Mouse (Mus musculus) adrenal gland, postnatal 36 days (tissue): ENCODE measurements around the gene B3gat1. TPM values are rescaled to one million over a fixed set of nuclear protein-coding genes. Genes with fewer than 3 reads are reported as not detected.

Experiments
- DNase-seq, 2 experiments: peaks; one replicate each; pipeline ENCODE4 v3.0.0; 2021; ENCODE audit warnings: mixed read lengths in 1 of 2
- total RNA-seq, 2 experiments: library from RNA; stranded (reverse); gene quantifications; 2 replicates each; pipeline ENCODE4 v1.2.3; 2021

The B3gat1 gene
- total RNA-seq, 2 experiments from 2014 or later = 0.69 to 0.73 TPM

DNA sequence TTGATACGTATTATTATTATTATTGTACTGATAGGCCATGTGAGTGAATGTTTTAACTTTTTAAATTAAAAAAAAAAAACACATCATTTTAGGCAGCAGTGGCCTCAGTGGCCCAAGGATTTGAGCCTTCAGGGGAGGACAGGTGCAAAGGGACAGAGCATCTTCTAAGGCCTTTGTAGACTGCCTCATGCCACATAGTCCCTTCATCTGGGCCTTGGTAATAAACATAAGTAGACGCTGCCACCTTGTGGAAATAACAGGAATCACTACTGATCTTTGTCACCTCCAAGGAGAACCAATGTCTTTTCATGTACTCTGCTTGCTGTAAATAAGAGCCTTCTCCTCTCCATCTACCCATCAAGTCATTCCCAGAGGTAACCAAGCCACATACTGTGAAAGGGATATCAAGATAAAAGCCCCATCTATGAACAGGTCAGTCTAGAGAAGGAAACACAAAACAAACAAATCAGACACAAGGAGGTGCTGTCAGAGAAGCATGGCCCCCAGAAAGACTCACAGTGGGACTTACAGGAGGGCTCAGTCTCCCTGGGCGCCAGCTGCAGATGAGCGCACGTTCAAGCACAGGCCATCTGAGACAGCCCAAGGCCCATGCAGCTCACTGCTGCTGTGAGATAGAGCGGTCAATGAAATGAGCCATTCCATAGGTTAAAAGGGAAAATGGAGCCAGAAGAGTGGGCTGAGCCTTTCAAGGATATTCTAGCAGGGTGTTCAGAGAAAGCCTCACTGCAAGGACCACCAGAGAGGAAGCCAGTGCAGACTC is 42.8 kb downstream of the B3gat1 start:
- peak in 1 of 2 experiments; percentile 53 for DNase-seq

GRCm38 (mm10) chr9:26778421-26778820 is 44.9 kb downstream of the B3gat1 start:
- no peak for DNase-seq

DNA sequence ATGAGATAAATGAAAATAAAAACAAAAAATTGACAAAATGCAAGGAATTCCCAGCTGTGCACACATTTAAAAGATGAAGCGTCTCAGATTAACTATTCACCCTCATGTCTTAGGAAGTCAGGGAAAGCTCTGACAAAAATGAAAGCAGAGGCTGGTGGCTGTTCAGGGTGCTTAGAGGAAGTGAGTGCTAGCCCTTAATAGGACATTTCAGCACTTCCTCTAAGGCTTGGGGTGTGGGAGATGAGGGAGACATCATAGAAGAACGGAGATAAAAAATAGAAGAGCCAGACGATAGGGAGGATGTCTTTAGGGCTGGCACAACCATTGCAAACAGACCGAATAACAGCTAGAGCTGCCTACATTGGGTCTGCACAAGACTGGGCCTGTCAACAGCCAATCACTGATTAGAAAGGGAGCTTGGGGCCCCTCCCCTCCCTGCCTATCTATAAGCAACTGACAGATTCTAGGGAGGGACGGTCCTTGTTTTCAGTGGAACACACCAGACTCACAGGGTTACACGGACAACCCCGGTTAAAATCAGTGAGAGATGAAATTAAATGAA is 50.0 kb downstream of the B3gat1 start:
- no peak for DNase-seq

DNA sequence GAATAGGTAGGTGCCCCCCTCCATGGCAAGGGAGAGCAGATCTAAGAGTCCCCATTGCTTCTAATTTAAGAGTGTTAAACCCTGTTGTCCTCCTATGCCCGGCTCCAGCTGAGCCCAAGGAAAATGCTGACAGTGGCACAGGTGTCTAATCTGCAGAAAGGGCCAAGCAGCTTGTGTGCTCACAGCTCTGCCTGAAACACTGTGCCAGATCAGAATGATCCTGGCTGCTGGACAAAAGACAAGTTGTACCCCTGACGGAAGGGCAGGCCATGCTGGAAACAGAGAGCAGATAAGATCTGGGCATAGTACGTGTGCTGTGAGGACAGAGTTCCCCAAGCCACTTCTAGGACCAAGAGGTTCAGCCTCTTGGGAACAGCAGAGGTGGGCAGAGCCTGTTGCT is 59.3 kb downstream of the B3gat1 start:
- DNase-seq = no peak

DNA sequence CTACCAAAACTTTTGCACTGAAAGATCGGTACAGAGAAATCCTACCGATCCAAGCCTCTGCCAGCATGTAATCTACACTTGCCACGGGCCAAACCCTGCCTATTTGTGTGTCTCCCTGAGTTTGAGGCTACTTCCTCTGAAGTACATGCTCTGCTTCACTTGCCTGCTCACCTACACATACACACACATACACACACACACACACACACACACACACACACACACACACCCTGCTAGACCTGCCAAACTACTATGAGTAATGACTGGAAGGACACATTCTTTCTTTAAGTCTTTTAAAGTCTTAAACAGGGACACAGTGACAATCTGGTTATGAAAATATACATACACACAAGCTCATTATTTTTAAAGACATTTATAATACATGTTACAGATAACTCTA is 64.7 kb downstream of the B3gat1 start:
- DNase-seq = no peak

DNA sequence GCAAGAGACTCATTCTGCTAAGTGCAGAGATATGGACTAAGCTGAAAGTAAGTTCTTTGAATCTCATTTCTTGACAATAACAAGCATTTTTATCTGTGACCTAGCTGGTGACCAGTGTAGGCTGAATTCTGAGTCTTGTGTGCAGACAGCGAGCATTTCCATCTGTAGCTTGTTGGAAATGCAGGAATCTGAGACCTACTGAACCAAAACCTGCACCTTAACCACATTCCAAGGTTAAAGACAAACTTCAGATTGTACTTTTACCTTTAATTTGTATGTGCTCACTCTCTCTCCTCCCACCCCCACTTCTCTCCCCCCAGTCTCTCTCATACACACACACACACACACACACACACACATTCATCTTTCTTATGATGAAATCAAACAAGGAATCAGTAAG is 65.2 kb downstream of the B3gat1 start:
- no peak for DNase-seq

DNA sequence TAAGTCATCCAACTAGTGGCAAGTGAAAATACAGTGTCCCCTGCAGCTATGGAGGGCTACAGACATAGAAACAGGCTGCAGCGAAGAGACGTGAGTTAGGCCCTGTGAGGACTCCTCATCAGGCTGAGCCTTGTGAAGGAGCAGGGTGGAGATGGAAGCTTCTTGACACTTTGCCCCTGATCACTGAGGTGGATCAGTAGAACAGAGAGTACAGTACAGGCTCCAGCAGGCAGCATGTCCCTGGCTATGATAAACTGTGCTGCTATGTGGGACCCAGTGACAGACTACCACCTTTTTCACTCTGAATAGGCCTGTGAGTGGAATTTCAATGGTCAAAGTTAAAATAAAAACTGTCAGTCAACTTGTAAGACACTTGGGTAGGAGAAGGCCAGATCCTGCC is 66.8 kb downstream of the B3gat1 start:
- DNase-seq = no peak

GRCm38 (mm10) chr9:26804321-26804720 is 70.8 kb downstream of the B3gat1 start:
- no peak for DNase-seq

DNA sequence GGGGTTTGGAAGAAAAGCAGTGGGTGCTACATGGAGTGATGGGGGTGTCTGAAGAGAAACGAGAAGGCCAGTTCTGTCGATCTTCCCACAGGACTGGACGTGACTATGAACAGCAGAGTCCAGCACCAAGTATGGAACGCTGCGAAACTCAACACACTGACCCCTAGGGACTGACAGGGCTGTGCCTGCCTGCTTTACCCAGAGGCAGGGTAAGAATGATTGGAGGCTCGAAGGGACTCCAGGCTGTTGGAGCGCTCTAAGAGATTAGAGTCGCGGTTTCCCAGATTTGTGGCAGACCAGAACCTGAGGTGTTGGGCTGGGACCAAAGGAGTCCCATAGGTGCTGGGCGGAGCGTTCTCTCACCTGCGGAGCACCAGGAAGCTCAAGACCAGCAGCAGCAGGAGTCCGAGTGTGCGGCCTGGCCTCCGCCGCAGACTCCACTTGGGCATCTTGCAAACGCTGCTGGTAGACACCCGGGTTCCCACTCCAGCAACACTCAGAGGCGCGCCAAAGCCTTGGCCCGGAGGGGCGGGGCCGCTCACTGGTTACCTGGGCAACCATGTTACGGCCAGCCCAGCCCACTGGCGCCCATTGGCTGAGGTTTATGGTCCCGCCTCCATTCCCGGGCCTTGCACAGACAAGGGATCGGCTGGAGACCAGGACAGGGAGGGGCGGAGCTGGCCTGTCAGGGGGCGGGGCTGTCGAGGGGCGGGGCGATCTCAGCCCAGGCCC is 72.6 kb downstream of the B3gat1 start, which contains the start of gene Glb1l2:
Glb1l2 (minus strand) TSS at position 534 of the 732 bp plus-strand sequence.
- DNase-seq = peak; percentile 95 to 96

GRCm38 (mm10) chr9:26808735-26809134 is 75.2 kb downstream of the B3gat1 start:
- no peak for DNase-seq

Other genes starting within 250 kb of the B3gat1 start
- 1 to 10 TPM; 4.0 to 9.9 TPM for gene Glb1l2, start 72.7 kb downstream of the B3gat1 start, total RNA-seq
- 1 to 10 TPM in 1 of 2 experiments, under 1 TPM in 1; 0.56 to 1.0 TPM for gene Glb1l3, start 127.2 kb downstream of the B3gat1 start, total RNA-seq
- gene Gm1110, start 189.4 kb downstream of the B3gat1 start, total RNA-seq = not detected